Mouse (Mus musculus): ENCODE results near the gene 4930402H24Rik.

- TF ChIP-seq MAX (IDR thresholded peaks at IDR 0.05) (peak; percentile 56), CTCF (IDR thresholded peaks at IDR 0.05; ENCODE audit: control insufficient read depth, insufficient read depth, insufficient read length) (no peak), CEBPB (IDR thresholded peaks at IDR 0.05; ENCODE audit: low read depth) (no peak), MYOD1 (IDR thresholded peaks at IDR 0.05; ENCODE audit: control insufficient read depth, insufficient read length, low read depth) (no peak), USF1 (IDR thresholded peaks at IDR 0.05; ENCODE audit: low read depth) (no peak), FOSL1 (IDR thresholded peaks at IDR 0.05; ENCODE audit: insufficient read depth, low read length, poor library complexity, severe bottlenecking) (no peak)
Observed at GRCm38 (mm10) chr2:130905751-130906583, at the start of gene 4930402H24Rik, which contains the start of gene Atrn.
